14 mouse cellular contexts compared by ENCODE assay signal in the genomic region with DNA sequence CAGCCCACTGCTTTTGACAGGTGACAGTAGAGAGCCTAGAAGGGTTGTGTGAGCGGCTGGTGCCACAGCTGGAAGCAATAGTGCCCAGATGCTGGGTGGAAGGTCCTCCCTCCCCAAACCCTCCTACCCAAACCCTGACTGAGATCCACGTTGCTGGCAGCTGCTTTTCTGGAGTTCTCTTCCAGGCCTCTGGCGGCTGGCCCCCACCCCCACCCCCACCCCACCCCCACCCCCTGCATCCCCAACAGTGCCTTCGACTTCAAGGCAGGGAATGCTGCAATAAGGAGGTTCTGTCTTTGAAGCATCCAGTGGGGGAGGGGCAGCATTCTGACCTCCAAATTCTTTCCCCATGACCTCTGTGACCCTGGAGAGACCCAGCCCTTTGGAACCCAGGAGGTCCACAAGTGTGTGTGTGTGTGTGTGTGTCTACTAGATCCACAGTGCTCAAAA. TPM values are rescaled to one million over a fixed set of nuclear protein-coding genes. Genes with fewer than 3 reads are reported as not detected.
DNase-seq lines count a peak whose midpoint lies in the region; ATAC-seq and TF ChIP-seq lines count a peak whose summit lies in the region.
"Had no signal": no experiment of that assay in that cellular context is flagged by ENCODE, and none has a peak within 500 bp of the region (broad histone marks: within the 10 kb centered on the region; RNA-seq: fewer than 3 reads in every experiment).

No protein-coding gene starts in this region.

- no peak for DNase-seq in hindbrain, postnatal 0 days (ENCODE audit: low spot score)
- peak; percentile 84 for DNase-seq in embryo, embryonic 9.5 days (ENCODE audit: extremely low spot score)
- DNase-seq in yolk sac, embryonic 10.5 days (ENCODE audit: low spot score), result peak; percentile 77
- no peak for DNase-seq in urinary bladder, adult 2 months (ENCODE audit: low spot score)
- DNase-seq: adrenal gland, postnatal 10 days; cerebellum, postnatal 36 days; gastrocnemius, postnatal 14 days; thymus, adult 2 months had no signal

- 10% methylated on average over 4 of the region's 4 CpGs for WGBS in hindbrain, embryonic 13.5 days
- 14% methylated on average over 4 of the region's 4 CpGs for WGBS in hindbrain, postnatal 0 days
- WGBS in limb, embryonic 12.5 days, result 6% methylated on average over 4 of the region's 4 CpGs

- TF ChIP-seq CTCF in hindbrain, postnatal 0 days (IDR thresholded peaks at IDR 0.05; ENCODE audit: low read depth), result no peak

- no peaks in the 10 kb centered on the region for H3K9me3 ChIP-seq in hindbrain, embryonic 13.5 days
- no peaks in the 10 kb centered on the region for H3K9me3 ChIP-seq in hindbrain, postnatal 0 days (ENCODE audit: low read length)
- no peaks in the 10 kb centered on the region for H3K9me3 ChIP-seq in limb, embryonic 12.5 days
- H3K9me3 ChIP-seq: heart, embryonic 12.5 days; hindbrain, embryonic 15.5 days; lung, embryonic 15.5 days had no signal

- H3K27me3 ChIP-seq in hindbrain, embryonic 13.5 days, result no peaks in the 10 kb centered on the region
- no peaks in the 10 kb centered on the region for H3K27me3 ChIP-seq in hindbrain, postnatal 0 days (ENCODE audit: insufficient read depth, low read length)
- H3K27me3 ChIP-seq in limb, embryonic 12.5 days, result no peaks in the 10 kb centered on the region
- H3K27me3 ChIP-seq: heart, embryonic 12.5 days; hindbrain, embryonic 15.5 days; lung, embryonic 15.5 days had no signal

- peak overlapping the region; percentile 44; the same call in 1 of the 2 replicates for H3K27ac ChIP-seq in hindbrain, embryonic 13.5 days
- H3K27ac ChIP-seq in hindbrain, postnatal 0 days, result no peak overlapping the region
- peak overlapping the region; percentile 69 for H3K27ac ChIP-seq in limb, embryonic 12.5 days
- H3K27ac ChIP-seq: hindbrain, embryonic 15.5 days; lung, embryonic 15.5 days had no signal

- H3K4me1 ChIP-seq in hindbrain, embryonic 13.5 days (replicated peaks), result peaks cover 36% of the 10 kb centered on the region
- H3K4me1 ChIP-seq in hindbrain, postnatal 0 days (ENCODE audit: insufficient read depth, low read length), result peaks cover 10% of the 10 kb centered on the region
- peaks cover 57% of the 10 kb centered on the region for H3K4me1 ChIP-seq in limb, embryonic 12.5 days (replicated peaks)

- H3K36me3 ChIP-seq in hindbrain, embryonic 13.5 days, result no peaks in the 10 kb centered on the region
- no peaks in the 10 kb centered on the region for H3K36me3 ChIP-seq in hindbrain, postnatal 0 days (ENCODE audit: insufficient read depth, low read length)
- H3K36me3 ChIP-seq in limb, embryonic 12.5 days, result peaks cover 8% of the 10 kb centered on the region; the same call in 1 of the 2 replicates
- H3K36me3 ChIP-seq: hindbrain, embryonic 15.5 days; lung, embryonic 15.5 days had no signal

- no peak overlapping the region for H3K4me3 ChIP-seq in hindbrain, embryonic 13.5 days
- H3K4me3 ChIP-seq in hindbrain, postnatal 0 days (ENCODE audit: low read length), result no peak overlapping the region
- H3K4me3 ChIP-seq in limb, embryonic 12.5 days (replicated peaks), result no peak overlapping the region
- H3K4me3 ChIP-seq: heart, embryonic 12.5 days; hindbrain, embryonic 15.5 days; lung, embryonic 15.5 days had no signal

- H3K4me2 ChIP-seq in hindbrain, embryonic 13.5 days, result no peak overlapping the region
- H3K4me2 ChIP-seq in hindbrain, postnatal 0 days (ENCODE audit: low read depth, low read length), result no peak overlapping the region
- H3K4me2 ChIP-seq in limb, embryonic 12.5 days, result 0 out of 2 replicates have a peak overlapping the region, but pooled peaks have one; percentile 10
- H3K4me2 ChIP-seq: heart, embryonic 12.5 days; hindbrain, embryonic 15.5 days; lung, embryonic 15.5 days had no signal

- ATAC-seq in hindbrain, embryonic 13.5 days (ENCODE audit: low FRiP score), result 0 out of 2 replicates have a peak, but pooled peaks have one; percentile 32
- no peak for ATAC-seq in hindbrain, postnatal 0 days
- peak; percentile 48 for ATAC-seq in limb, embryonic 12.5 days (ENCODE audit: insufficient number of reproducible peaks, insufficient read depth, low FRiP score, low TSS enrichment, low read depth)
- ATAC-seq in activated CD4-positive, CD25-positive, alpha-beta regulatory T cell, adult 4 months, result no peak

- no peak overlapping the region for H3K9ac ChIP-seq in hindbrain, embryonic 13.5 days
- H3K9ac ChIP-seq in hindbrain, postnatal 0 days (replicated peaks; ENCODE audit: low read length), result no peak overlapping the region
- no peak overlapping the region; the same call in 1 of the 2 replicates for H3K9ac ChIP-seq in limb, embryonic 12.5 days (replicated peaks)
- H3K9ac ChIP-seq: hindbrain, embryonic 15.5 days; lung, embryonic 15.5 days had no signal

RNA-seq across cellular contexts. Expression of gene Ece1, which starts 15.4 kb away (rescaled TPM):
- polyA plus RNA-seq in hindbrain, embryonic 13.5 days (2015; fragmentation: Nextera tagmentation; extraction: Ambion mirVana), result 20.2 and 22.8 TPM in 2 replicates
- 40.0 and 43.8 TPM in 2 replicates for total RNA-seq in hindbrain, postnatal 0 days (2014; rRNA removed)
- polyA plus RNA-seq in hindbrain, postnatal 0 days (2015; fragmentation: Nextera tagmentation; extraction: Ambion mirVana), result 23.0 and 23.4 TPM in 2 replicates
- 23.9 and 24.5 TPM in 2 replicates for polyA plus RNA-seq in limb, embryonic 12.5 days (2016; fragmentation: Nextera tagmentation; extraction: Ambion mirVana)
- polyA plus RNA-seq in urinary bladder, adult 2 months (2012; rRNA removed), result 30.0 and 73.4 TPM in 2 replicates
- 10 to 100 TPM; 17.2 to 18.6 TPM for polyA plus RNA-seq in activated CD4-positive, CD25-positive, alpha-beta regulatory T cell, adult 4 months (2017; shearing (Covaris generic))

Comparison
In these comparisons a context has a peak if more than half of its experiments do, and no peak if none do; other contexts are left out.
1. ATAC-seq: peak in hindbrain, embryonic 13.5 days (single experiment) and limb, embryonic 12.5 days (single experiment); none in hindbrain, postnatal 0 days (single experiment) and activated CD4-positive, CD25-positive, alpha-beta regulatory T cell, adult 4 months (single experiment).
2. DNase-seq: peak in embryo, embryonic 9.5 days (single experiment) and yolk sac, embryonic 10.5 days (single experiment); none in hindbrain, postnatal 0 days (single experiment) and urinary bladder, adult 2 months (single experiment).